Mouse (Mus musculus) gastrocnemius, adult 18-20 months (tissue): ENCODE results near the gene Ptgds. TPM values are rescaled to one million over a fixed set of nuclear protein-coding genes. Genes with fewer than 3 reads are reported as not detected.

Source experiments
- DNase-seq: peaks from one replicate; pipeline ENCODE4 v3.0.0; 2021; ENCODE audit warnings: low spot score
- total RNA-seq, 2 experiments: library from RNA; stranded (reverse); gene quantifications; 2 replicates each; pipeline ENCODE4 v1.2.3; 2021

Gene Ptgds
- total RNA-seq, 2 experiments from 2014 or later, result not detected

- DNase-seq, result no peak
Observed at GRCm38 (mm10) chr2:25450853-25451647, 18.8 kb downstream of the Ptgds start.

DNA sequence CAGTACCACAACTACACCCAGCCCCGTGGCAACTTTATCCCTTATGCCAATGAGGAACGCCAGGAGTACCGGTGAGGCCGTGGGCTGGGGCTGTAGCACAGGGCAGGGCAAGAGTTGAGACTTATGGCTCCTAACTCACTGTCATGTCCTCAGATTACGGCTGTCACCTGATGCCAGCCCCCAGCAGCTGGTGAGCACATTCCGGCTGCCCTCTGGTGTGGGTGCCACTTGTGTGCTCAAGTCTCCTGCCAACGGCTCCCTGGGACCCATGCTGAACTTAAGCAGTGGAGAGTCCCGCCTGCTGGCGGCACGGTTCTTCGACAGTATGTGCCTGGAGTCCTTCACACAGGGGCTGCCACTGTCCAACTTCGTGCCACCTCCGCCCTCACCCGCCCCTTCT, 27.2 kb downstream of the Ptgds start:
- no peak for DNase-seq

- no peak for DNase-seq
Observed at GRCm38 (mm10) chr2:25441067-25441466, 28.8 kb downstream of the Ptgds start.

- no peak for DNase-seq
Observed at GRCm38 (mm10) chr2:25436286-25436820, 33.5 kb downstream of the Ptgds start.

- DNase-seq, result no peak
Observed at GRCm38 (mm10) chr2:25434292-25434691, 35.6 kb downstream of the Ptgds start.

DNA sequence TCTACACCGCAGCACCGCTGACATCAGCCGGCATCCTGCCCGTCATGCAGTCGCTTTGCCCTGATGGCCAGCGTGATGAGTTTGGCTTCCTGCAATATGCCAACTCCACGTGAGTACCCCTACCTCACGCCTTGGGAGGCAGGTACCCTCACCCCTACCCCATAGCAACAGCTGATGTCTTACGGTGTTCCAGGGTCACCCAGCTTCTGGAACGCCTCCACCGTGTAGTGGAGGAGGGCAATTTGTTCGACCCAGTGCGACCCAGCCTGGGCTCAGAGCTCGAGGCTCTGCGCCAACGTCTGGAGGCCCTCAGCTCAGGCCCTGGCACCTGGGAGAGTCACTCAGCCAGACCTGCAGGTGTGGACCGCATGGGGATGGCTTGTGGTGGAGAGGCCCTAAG, 36.7 kb downstream of the Ptgds start:
- no peak for DNase-seq

DNA sequence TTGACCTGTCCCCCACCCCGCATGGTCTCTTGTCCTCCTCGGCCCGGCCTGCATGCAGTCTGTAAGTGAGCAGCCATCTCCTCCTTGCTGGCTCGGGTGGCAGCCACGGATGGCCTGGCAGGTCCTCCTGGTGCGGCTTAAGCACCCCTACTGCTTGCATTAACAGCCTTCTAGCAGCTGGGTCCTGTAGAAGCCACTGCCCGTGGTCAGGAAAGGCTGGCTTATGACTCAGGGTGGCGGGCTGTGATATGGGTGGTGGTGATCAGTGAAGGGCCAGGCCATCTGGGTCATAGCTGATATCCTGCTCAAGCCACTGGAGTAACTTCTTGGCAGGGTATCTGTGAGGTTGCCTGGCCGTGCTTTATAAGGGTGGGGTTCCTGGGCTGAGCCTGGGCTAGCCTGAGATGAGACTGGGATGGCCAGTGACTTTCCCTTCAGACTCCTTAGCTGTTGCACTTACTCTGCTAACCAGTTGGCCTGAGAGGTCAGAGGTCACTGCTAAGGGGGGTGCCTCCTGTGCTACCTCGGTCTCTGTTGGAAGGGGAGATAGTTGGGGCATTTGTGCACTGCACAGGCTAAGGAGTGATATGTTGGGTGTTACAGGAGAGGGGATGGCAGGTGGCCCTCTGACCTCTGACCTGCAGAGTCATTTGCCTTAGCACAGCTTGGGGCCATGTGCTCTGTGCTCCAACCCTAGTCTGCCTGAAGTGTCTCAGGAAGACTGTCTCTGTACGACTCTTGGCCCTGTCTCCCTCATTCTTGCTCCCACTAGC, 37.3 kb downstream of the Ptgds start:
- no peak for DNase-seq

DNA sequence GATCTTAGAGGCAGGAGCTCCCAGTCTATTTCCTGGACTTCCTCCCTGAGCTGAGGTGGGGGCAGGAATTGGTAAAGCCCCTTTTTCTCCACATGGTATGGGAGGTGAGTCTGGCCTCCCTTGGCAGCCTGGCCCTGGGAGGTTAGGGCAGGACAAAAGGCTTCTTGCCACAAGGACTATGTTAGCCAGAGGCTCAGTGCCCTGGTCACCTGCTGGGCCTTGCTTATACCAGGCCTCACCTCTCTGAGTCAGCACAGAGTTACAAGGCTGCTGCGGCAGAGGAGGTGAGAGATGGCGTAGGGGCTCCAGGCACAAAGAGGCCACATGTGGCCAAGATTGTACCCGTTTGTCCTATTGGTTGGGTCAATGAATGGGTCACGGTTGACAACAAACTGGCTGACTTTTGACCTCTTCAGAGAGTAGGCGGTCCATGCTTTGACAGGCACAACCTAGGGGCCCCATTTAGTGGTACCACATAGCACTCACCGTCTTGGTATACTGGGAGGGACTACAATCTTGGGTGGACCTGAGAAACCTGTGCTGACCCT, 38.5 kb downstream of the Ptgds start:
- no peak for DNase-seq

GRCm38 (mm10) chr2:25430395-25431233, 39.2 kb downstream of the Ptgds start:
- DNase-seq, result no peak

DNA sequence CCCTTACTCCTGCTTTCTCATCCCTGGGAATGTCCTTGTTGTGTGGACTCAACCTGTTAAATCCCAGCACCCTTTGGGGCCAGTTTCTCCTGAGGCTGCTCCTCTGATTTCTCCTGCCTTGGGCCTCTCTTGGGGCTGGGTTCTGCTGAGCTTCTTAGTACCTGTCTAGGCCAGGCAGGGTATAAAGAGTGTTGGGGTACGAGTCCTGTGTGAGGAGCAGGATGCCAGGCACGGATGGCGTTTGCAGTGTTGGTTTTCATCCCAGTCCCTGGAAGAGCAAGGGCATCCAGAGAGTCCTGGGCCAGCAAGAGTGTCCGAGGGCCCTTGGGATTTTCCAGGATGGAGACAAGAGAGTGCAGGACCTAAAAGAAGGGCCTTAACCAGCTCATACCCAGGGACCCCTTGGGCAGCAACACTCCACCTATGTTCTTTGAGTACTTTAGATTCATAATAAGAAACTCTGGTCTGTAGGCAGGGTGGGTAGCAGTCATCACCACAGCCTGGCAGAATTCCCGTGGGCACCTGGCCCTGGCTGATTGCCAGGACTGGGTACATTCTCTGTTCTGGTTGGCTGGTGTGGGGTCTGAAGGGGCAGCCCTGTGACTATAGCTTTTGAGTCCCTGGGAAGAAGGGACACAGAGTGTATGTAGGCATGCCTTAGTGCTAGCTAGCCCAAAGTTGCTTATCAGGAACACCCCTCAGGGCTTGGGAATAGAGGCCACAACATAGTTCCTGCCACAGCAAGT, 40.2 kb downstream of the Ptgds start:
- no peak for DNase-seq

GRCm38 (mm10) chr2:25428442-25429236, 41.2 kb downstream of the Ptgds start, which contains the start of gene Abca2:
Abca2 (plus strand) TSS chr2:25428703.
- DNase-seq, result peak; percentile 92

GRCm38 (mm10) chr2:25427256-25427655, 42.6 kb downstream of the Ptgds start:
- DNase-seq, result no peak

- DNase-seq, result peak; percentile 71
Observed at GRCm38 (mm10) chr2:25426721-25427191, 43.1 kb downstream of the Ptgds start.

- no peak for DNase-seq
Observed at GRCm38 (mm10) chr2:25425481-25425880, 44.4 kb downstream of the Ptgds start.

DNA sequence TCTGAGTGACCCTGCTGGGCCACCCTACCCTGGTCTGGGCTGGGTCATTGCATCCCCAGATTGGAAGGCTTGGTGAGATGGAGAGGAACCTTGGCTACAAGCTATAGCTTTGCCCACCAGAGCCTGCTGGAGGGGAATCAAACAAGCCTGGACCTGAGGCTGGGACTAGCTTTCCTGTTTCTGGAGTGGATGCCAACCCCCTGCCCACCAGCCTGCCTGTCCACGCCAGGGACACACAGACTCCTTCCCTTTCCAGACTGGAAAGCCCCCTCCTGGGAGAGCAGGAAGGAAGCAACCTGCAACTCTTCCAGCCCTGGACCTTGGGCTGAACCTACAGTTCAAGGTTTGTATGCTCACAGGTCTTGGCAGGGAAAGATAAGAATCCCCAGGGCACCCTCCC, 46.2 kb downstream of the Ptgds start:
- no peak for DNase-seq

GRCm38 (mm10) chr2:25422587-25423410, 47.0 kb downstream of the Ptgds start, which contains the start of gene Fut7:
Fut7 (plus strand) TSS chr2:25423267.
- peak; percentile 20 for DNase-seq

DNA sequence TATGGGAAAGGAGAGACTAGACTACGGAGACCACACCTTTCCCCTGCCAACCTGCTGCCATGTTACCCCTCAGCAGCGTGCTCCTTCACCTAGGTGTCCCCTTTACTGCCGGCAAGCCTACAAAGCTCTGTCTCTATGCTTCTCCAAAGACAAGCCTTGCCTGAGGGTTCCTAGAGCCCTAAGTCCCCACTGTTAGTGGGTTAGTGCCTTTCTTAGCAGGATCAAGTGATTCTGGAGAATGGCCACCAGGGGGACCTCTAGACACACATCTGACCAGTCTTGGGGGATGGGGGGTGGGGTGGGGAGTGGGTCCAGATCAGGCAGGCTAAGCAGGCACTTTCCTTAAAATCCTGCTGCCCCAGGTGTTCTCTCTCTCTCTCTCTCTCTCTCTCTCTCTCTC, 48.0 kb downstream of the Ptgds start:
- DNase-seq, result peak; percentile 34

GRCm38 (mm10) chr2:25417426-25417825, 52.4 kb downstream of the Ptgds start:
- DNase-seq, result peak; percentile 41
